Mouse (Mus musculus) liver, embryonic 16.5 days (tissue): ENCODE measurements around the gene Serp1. TPM values are rescaled to one million over a fixed set of nuclear protein-coding genes. Genes with fewer than 3 reads are reported as not detected.

ENCODE experiments used
- ATAC-seq: fragments of 200-750 bp; cut with Nextera tagmentation; 2 replicates; pipeline ENCODE4 v1.8.0; 2017; ENCODE audit warnings: low read depth, mild to moderate bottlenecking, moderate number of reproducible peaks, moderate library complexity
- H3K27ac ChIP-seq: fragments of 300-500 bp; sonication (generic); 2 replicates; pipeline ENCODE4 v1.5.1; 2014; ENCODE audit warnings: mild to moderate bottlenecking, low read length
- H3K27me3 ChIP-seq: fragments of 300-500 bp; sonication (generic); 2 replicates; pipeline ENCODE4 v1.6.1; 2014; ENCODE audit warnings: low read depth, low read length, mixed read lengths; ENCODE audit not compliant: control insufficient read depth, insufficient read depth
- H3K36me3 ChIP-seq: fragments of 300-500 bp; sonication (generic); 2 replicates; pipeline ENCODE4 v1.6.1; 2014; ENCODE audit warnings: mild to moderate bottlenecking; ENCODE audit not compliant: control insufficient read depth, insufficient read depth
- H3K4me1 ChIP-seq: fragments of 300-500 bp; sonication (generic); 2 replicates; pipeline ENCODE4 v1.6.1; 2014; ENCODE audit warnings: low read depth, low read length, mixed read lengths; ENCODE audit not compliant: control insufficient read depth
- H3K4me2 ChIP-seq: fragments of 300-500 bp; sonication (generic); 2 replicates; pipeline ENCODE4 v1.6.1; 2014; ENCODE audit warnings: low read depth, low read length, mixed read lengths
- H3K4me3 ChIP-seq: fragments of 300-500 bp; sonication (generic); 2 replicates; pipeline ENCODE4 v1.5.1; 2014; ENCODE audit warnings: low read depth, mild to moderate bottlenecking, low read length
- H3K9ac ChIP-seq: fragments of 300-500 bp; sonication (generic); 2 replicates; pipeline ENCODE4 v1.6.1; 2014; ENCODE audit warnings: low read depth, low read length
- H3K9me3 ChIP-seq: fragments of 300-500 bp; sonication (generic); replicated peaks from 2 replicates; pipeline ENCODE4 v1.6.1; 2016; ENCODE audit warnings: low read length; ENCODE audit not compliant: control insufficient read depth
- WGBS: fragments of 180-500 bp; shearing (Covaris S2); extraction: QIAGEN DNeasy Blood & Tissue Kit; methylation state at CpG from one replicate; pipeline ENCODE4 v1.1.7; 2014; ENCODE audit not compliant: insufficient replicate concordance; 5-methylcytosine and 5-hydroxymethylcytosine counted together
- polyA plus RNA-seq: library from polyadenylated mRNA; unstranded; fragments of >200 nt; fragmentation: Nextera tagmentation; extraction: Ambion mirVana; gene quantifications from 2 replicates; pipeline ENCODE4 v1.2.1, GENCODE M21; 2015

Gene Serp1
- polyA plus RNA-seq = 104 and 105 TPM in 2 replicates

GRCm38 (mm10) chr3:58525652-58526407 lies at the start of gene Serp1, which contains the start of gene Eif2a:
TSS of gene Serp1 (minus strand) at chr3:58525892.
TSS of gene Eif2a (plus strand) at chr3:58525821.
- peak; percentile 99 for ATAC-seq
- no peaks in the 10 kb centered on the region for H3K9me3 ChIP-seq
- peaks cover 6% of the 10 kb centered on the region for H3K4me1 ChIP-seq
- H3K36me3 ChIP-seq = peaks cover 9% of the 10 kb centered on the region
- peak within 1 kb of the TSS; percentile 92 for H3K9ac ChIP-seq
- peak within 1 kb of the TSS; percentile 86 for H3K4me2 ChIP-seq
- H3K4me3 ChIP-seq = peak within 1 kb of the TSS; percentile 79
- peak within 1 kb of the TSS; percentile 91 for H3K27ac ChIP-seq
- WGBS = under 1% methylated on average over 57 of the region's 57 CpGs
- H3K27me3 ChIP-seq = no peaks in the 10 kb centered on the region

- H3K9ac ChIP-seq = no peak overlapping the region
- no peaks in the 10 kb centered on the region for H3K27me3 ChIP-seq
- H3K4me1 ChIP-seq = peaks cover 1% of the 10 kb centered on the region; the same call in 1 of the 2 replicates
- H3K4me3 ChIP-seq = no peak overlapping the region
- no peak overlapping the region for H3K4me2 ChIP-seq
- 71% methylated on average over 3 of the region's 3 CpGs for WGBS
- no peak for ATAC-seq
- no peaks in the 10 kb centered on the region for H3K36me3 ChIP-seq
- no peaks in the 10 kb centered on the region for H3K9me3 ChIP-seq
- no peak overlapping the region for H3K27ac ChIP-seq
Observed at GRCm38 (mm10) chr3:58570821-58571220, 45.1 kb upstream of the Serp1 start.

- Histone ChIP-seq H3K9ac (no peak overlapping the region), H3K4me3 (no peak overlapping the region), H3K4me2 (no peak overlapping the region), H3K9me3 (no peaks in the 10 kb centered on the region), H3K4me1 (no peaks in the 10 kb centered on the region; the same call in 1 of the 2 replicates), H3K27me3 (no peaks in the 10 kb centered on the region), H3K36me3 (peaks cover 3% of the 10 kb centered on the region; the same call in 1 of the 2 replicates), H3K27ac (no peak overlapping the region)
- no peak for ATAC-seq
- WGBS = 68% methylated on average over 2 of the region's 2 CpGs
Observed at GRCm38 (mm10) chr3:58561437-58561836, 35.7 kb upstream of the Serp1 start.

- Histone ChIP-seq H3K36me3 (peaks cover 12% of the 10 kb centered on the region; the same call in 1 of the 2 replicates), H3K9me3 (no peaks in the 10 kb centered on the region), H3K4me1 (no peaks in the 10 kb centered on the region; the same call in 1 of the 2 replicates), H3K27ac (no peak overlapping the region), H3K4me3 (no peak overlapping the region), H3K4me2 (no peak overlapping the region), H3K27me3 (no peaks in the 10 kb centered on the region), H3K9ac (no peak overlapping the region)
- ATAC-seq = no peak
- WGBS = 57% methylated on average over 2 of the region's 2 CpGs
Observed at GRCm38 (mm10) chr3:58559887-58560286, 34.2 kb upstream of the Serp1 start.

GRCm38 (mm10) chr3:58556649-58557048 lies 31.0 kb upstream of the Serp1 start:
- Histone ChIP-seq H3K4me2 (no peak overlapping the region), H3K9me3 (no peaks in the 10 kb centered on the region), H3K27me3 (no peaks in the 10 kb centered on the region), H3K4me3 (no peak overlapping the region), H3K27ac (no peak overlapping the region), H3K9ac (no peak overlapping the region), H3K4me1 (no peaks in the 10 kb centered on the region; the same call in 1 of the 2 replicates), H3K36me3 (peaks cover 24% of the 10 kb centered on the region)
- WGBS = 60% methylated on average over 7 of the region's 7 CpGs
- ATAC-seq = no peak

GRCm38 (mm10) chr3:58552001-58552811 lies 26.5 kb upstream of the Serp1 start:
- Histone ChIP-seq H3K4me1 (no peaks in the 10 kb centered on the region), H3K9me3 (no peaks in the 10 kb centered on the region), H3K4me3 (no peak overlapping the region), H3K27ac (no peak overlapping the region), H3K27me3 (no peaks in the 10 kb centered on the region), H3K36me3 (peaks cover 41% of the 10 kb centered on the region), H3K9ac (no peak overlapping the region), H3K4me2 (no peak overlapping the region)
- 72% methylated on average over 1 of the region's 1 CpGs for WGBS
- ATAC-seq = no peak

- H3K9me3 ChIP-seq = no peaks in the 10 kb centered on the region
- H3K36me3 ChIP-seq = peaks cover 18% of the 10 kb centered on the region
- H3K27me3 ChIP-seq = no peaks in the 10 kb centered on the region
- no peak overlapping the region for H3K4me3 ChIP-seq
- no peak for ATAC-seq
- H3K4me2 ChIP-seq = no peak overlapping the region
- 86% methylated on average over 3 of the region's 3 CpGs for WGBS
- no peaks in the 10 kb centered on the region for H3K4me1 ChIP-seq
- no peak overlapping the region for H3K27ac ChIP-seq
- H3K9ac ChIP-seq = no peak overlapping the region
Observed at GRCm38 (mm10) chr3:58536573-58536972, 10.9 kb upstream of the Serp1 start.

- H3K9ac ChIP-seq = peak overlapping the region; percentile 92
- peaks cover 6% of the 10 kb centered on the region for H3K4me1 ChIP-seq
- no peak for ATAC-seq
Observed at GRCm38 (mm10) chr3:58526408-58526737, 681 bp upstream of the Serp1 start.

GRCm38 (mm10) chr3:58525166-58525565 lies 526 bp downstream of the Serp1 start:
- Histone ChIP-seq H3K36me3 (peaks cover 9% of the 10 kb centered on the region), H3K9me3 (no peaks in the 10 kb centered on the region), H3K27ac (peak overlapping the region; percentile 91), H3K4me3 (peak overlapping the region; percentile 79), H3K27me3 (no peaks in the 10 kb centered on the region), H3K9ac (peak overlapping the region; percentile 92), H3K4me1 (peaks cover 6% of the 10 kb centered on the region), H3K4me2 (peak overlapping the region; percentile 86)
- WGBS = under 1% methylated on average over 40 of the region's 40 CpGs
- ATAC-seq = peak; percentile 19

More at GRCm38 (mm10) chr3:58526408-58526737, 681 bp upstream of the Serp1 start:
- H3K27ac ChIP-seq = peak overlapping the region; percentile 91
- no peaks in the 10 kb centered on the region for H3K27me3 ChIP-seq
- WGBS = 3% methylated on average over 4 of the region's 4 CpGs
- H3K4me2 ChIP-seq = peak overlapping the region; percentile 86
- peak overlapping the region; percentile 79 for H3K4me3 ChIP-seq
- peaks cover 11% of the 10 kb centered on the region for H3K36me3 ChIP-seq
- H3K9me3 ChIP-seq = no peaks in the 10 kb centered on the region
